Mouse (Mus musculus): ENCODE measurements at regions not wholly inside any gene's neighbourhood (a gene's known extent, or its start where the extent isn't known, plus 50 kb on each side); places are given as distances from the start of the nearest gene placed in this dataset.

DNA sequence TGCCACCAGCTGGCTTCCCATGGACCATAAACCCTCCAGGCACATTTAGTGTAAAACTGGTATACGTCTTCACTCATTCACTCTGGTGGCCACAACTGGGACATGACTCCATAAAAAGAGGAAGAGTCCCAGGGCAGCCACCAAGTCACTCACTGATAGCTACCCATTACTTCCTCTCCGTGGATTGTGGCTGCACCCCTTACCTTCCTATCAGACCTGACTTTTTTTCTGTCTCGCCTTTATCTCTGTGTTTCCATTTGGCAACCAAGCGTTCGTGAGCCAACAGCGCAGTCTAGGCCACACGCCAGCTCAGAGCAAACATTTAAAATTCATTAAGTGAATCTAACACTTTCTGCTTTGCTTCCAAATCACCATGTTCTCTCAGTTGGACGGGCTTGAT is 53.9 kb upstream of the Slc44a1 start:
- DNase-seq: no peak

DNA sequence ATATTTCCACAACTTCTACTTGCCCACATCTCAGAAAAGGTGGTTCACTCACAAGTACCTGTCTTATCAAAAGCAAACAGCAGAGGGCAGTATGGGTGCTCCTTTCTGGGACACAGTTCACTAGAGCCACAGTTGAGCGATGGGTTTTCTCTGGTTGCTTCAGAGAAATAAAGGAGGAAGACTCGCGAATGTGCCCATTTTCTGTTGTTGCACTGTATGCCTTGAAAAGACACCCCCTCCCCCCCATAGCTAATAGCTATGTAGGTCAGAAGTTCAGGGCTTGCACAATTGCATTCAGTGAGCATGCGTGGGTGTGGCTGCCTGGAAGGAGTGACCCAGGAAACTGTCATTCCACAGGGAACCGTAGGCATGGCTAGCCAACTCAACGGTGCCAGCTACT is 55.5 kb upstream of the Slc44a1 start:
- peak; percentile 84 for DNase-seq

DNA sequence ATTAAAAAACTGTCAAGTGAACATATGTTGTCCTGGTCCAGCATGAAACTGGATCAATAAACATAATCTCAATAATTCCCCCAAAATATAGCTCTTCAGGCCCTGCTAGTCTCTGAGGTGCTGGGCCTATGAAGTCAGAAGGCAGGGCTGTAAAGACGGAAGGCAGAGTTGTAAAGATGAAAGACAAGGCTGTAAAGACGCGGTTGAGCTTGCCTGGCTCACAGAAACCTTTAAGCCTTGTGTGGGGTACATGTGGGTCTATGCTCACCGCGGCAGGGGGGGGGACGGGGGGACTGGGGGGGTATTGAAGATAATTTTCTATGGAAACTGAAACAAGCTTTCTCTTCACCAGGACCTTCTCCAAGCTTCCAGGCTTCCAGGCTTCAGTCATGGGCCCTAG is 56.1 kb upstream of the Slc44a1 start:
- no peak for DNase-seq

DNA sequence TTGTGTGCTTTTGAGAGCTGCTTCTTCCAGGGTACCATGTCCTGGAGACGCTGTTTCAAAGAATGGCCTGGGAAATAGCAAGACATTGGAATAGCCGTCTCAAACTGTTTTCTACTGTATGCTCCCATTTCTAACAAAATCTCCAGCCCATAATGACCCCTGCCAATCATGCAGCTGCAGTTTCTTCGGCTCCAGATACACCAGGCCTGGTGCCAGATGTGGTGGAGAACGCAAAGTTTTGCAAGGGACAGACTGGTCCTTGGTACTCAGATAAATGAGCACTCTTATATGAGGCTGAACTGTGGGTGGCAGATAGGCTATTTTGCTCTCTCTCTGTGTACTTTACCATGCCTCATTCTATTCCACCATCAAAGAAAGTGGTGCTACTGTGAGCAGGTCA is 58.2 kb upstream of the Slc44a1 start:
- DNase-seq: no peak

DNA sequence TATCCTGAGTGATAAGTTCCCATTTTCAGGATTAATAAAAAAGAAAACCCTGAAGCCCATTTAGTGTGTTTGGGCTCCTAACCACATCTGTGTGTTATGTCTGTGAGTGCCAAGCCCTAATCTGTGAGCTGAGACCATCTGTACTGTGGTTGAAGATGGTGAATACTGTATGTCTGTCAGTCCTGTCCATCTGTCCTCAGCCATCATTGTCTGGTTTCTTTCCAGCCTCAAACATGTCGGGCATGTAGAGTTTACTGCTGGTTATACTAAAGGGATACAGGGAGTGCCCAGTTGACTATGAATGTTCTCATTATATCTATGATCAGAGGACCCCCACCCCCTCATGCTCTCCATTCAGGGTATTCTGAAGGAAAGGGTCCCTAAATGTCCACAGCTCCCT is 60.4 kb upstream of the Slc44a1 start:
- no peak for DNase-seq

DNA sequence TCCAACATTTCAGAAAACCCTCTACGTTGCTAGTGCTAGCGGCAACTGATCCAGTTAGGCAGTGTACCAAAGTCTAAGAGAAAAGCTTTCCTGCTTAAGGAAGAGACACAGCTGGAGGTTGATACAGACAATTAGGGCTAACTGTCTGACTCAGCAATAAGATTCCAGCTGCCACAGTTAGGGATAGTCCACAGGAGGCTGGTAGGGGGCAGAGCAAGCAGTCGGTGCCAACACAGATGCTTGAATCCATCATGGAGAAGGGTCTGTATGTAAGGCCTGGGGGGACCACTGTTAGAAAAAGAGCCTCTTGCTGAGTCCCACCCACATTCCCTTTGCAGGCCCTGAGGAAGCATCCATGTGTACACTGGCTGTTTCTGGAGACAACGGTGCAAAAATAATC is 63.2 kb upstream of the Slc44a1 start:
- DNase-seq: no peak

DNA sequence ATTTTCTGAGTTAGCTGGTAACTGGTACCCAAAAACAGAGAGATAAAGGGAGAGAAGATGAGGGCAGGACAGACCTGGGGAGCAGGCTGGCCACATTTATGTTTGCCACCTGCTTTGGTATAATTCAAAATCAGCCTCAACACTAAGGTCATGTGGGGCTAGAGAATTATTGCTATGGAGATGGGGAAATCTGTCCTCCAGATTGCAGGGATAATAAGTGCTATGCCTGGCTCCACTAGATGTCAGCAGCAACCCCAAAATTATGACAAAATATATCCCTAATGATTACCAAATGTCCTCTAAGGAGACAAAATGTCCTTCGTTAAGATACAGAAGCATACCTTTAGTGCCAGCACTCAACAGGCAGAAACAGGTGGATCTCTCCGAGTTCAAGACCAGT is 83.8 kb upstream of the Slc44a1 start:
- no peak for DNase-seq

DNA sequence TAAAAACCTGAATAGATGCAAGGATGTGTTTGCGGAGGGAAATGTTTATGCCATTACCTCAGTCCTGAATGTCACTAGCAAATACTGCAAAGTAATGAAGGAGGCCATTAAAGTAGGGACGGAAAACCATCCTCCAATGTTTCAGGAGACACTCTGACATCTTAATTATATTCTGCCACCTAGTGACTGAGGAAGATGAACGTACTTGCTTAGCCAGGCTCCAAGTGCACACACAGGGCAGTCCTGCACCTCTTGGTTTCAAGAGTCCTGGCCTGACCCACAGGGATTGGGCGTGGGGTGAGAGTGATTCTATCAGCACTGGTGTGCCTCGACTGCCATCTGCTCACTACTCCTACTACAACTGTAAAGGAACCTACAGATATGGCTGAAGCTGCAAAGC is 85.3 kb upstream of the Slc44a1 start:
- peak; percentile 34 for DNase-seq

DNA sequence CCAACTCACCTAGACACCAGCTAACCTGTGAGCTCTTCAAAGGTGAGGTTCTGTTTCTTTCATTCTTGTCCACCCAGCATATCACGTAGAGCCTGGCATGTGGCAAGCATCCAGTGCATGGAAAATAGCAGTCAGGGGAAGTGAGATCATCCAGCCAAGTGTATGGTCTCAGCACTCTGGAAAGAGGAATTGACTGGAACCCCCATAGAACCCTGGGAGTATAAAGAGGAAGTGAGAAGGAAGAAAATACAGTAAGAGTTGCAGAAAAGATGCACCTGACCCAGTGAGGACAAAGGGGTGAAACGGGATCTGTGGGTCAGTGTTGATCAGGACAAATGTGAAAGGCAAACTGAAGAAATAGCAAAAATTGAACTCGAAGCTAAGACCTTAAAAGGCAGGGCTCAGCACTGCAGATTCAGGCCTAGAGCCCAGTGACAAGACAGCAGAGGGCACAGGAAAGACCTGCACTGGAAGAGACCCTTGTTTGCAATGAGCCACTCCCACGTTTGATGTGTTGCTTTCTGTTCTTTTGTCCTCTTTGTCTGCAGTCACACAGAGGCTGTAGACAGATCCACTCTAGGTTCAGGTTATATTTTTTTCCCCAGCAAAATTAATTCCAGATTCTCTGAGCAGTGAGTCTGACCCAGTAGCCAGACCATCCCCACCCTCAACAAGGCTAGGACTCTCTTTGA is 86.7 kb upstream of the Slc44a1 start:
- DNase-seq: no peak

DNA sequence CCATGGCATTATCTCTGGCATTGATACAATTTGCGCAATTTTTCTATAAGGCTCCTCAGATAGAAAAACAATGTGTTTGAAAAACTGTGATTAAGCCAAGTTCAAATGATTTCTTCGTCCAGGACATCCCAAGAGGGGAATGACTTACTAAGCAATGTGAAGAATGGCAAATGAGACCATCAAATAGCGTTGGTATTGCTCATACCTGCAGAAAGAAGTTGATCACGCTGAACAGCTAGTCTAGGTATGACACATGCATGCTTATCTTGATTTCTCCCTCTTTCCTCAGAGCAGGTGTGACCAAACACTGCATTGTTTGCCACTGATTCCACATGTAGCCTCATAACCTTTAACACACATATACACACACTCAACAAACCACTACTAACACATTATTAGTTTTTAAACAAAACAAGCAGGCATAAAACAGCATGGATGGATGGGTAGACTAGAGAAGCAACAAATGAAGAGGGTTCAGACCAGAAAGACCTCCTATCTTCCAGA is 89.1 kb upstream of the Slc44a1 start:
- no peak for DNase-seq

DNA sequence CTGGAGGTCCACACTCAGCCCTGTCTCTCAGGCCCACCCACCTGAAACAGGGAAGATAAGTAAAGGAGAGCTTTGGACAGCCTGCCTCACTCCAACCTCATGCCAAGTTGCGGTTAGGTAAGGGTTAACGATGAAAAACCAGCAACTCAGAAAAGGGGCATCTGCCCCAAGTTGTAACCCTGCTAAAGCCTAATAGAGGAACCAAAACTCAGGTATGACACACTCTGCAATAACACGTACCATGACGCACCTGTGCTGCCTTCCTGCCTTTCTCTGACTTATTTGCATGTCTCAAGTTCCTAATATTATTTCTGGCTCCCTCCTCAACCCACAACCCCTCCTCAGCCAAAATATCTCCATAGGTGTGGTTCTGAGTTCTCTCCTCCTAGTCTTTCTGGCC is 94.9 kb upstream of the Slc44a1 start:
- DNase-seq: no peak

DNA sequence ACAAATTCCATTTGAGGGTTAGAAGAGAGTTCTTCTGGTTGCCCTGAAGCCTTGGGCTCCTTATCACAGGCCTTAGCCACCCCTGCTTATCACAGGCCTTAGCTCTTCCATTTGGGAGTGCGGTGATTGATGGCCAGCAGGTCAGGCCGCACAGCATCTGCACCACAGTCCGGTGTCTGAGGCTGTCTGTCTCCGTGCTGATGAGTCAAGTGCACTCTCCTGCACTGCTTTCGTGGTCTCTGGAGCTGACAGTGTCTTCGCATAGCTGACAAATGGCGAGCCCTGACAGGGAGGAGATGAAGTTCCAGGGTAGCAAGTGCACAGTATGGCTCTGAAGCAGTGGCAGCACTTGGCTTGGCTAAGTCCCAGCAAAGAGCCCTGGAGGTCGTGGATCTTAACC is 95.7 kb upstream of the Slc44a1 start:
- no peak for DNase-seq

DNA sequence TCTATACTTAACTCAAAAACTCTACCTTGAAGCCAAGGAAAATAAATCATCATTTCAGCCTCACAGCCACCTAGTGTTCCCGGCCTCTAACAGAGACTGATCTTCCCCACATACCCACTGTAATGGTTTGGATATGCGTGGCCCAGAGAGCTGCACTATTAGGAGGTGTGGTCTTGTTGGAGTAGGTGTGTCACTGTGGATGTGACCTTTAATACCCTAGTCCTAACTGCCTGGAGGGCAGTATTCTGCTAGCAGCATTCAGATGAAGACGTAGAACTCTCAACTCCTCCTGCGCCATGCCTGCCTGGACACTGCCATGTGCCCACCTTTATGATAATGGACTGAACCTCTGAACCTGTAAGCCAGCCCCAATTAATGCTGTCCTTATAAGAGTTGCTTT is 99.0 kb upstream of the Slc44a1 start:
- no peak for DNase-seq

DNA sequence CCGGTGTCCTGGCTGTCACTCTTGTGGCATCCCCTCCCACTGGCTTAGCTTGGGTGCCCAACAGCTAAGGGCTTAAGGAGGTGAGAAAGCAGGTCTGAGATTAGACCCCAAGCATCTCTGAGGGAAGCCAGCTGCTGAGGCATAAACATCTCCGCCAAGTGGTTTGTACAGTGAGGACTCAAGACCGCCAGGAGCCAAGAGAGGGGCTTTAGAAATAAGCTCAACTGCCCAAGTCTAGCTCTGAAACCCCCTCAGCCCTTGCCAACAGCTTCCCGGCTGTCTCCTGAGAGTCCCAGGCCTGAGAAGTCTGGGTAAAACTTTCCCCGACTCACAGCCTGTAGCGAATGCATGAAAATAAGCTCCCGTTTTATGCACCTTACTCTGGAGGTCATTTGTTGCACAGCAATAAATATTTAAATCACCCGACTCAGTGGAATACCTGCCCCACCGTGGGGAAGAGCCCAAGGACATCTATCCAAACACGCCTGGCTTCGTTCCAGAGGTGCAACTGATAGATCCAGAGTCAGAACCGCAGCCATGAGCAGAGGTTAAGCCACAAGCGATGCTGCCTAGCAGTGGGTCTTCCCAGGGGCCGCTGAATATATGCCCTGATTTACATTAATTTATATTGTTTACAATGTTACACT is 100.1 kb upstream of the Slc44a1 start:
- DNase-seq: no peak

DNA sequence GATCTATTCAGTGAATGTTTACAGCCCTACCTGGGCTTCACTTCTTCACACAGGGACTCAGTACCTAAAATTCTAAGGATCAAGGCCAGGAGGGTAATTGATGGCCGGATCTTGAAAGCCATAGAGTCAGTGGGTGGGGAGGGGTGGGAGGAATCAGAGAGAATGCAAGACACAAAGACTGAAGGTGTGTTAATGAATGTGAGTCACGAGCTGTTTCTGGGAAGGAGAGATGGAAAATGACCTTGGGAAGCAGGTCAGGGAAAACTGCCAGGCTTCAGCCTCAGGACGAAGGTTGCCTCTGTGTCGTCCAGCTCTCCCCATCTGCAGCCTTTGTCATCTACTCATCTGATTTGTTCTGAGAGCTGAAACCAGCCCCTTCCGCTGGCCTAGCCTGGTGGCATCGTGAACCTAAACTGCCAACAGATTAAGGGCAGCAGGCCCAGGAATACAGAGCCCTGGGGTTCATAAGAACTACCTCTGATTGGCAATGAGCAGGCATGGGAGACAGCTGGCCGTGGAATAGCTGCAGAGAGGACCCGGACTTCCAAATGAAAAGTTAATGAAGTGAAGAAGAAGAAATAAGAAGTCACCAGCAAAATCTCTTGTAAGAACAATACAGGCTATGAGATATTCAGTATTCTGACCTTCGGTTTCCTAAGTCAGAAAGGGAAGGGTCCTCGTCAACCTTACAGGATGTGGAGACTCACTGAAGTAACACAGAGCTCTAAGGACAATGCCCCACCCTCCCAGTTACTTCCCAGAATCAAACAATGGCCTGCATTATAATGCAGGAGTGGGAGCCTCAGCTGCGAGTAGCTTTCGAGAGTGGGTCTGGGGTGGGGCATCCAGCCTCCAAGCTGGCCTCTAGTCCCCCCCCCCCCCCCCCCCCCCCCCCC is 100.8 kb upstream of the Slc44a1 start:
- DNase-seq: peak; percentile 28

DNA sequence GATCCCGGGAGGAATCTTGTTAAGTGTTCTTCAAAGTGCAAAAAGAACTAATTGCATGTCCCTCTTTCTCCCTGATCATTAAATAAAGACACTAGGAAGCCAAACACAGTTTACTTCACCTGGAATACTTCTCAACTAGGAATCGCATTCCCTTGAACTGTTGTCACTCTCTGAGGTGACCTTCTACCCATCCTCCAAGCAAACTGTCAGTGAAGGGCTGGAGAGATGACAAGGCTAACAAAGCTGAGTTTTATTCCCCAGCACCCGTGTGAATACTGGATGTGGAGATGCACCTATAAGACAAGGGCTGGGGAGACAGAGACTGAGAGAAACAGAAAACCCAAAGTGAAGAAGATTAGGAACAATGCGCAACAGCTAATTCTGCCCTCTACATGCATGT is 101.7 kb upstream of the Slc44a1 start:
- DNase-seq: no peak

DNA sequence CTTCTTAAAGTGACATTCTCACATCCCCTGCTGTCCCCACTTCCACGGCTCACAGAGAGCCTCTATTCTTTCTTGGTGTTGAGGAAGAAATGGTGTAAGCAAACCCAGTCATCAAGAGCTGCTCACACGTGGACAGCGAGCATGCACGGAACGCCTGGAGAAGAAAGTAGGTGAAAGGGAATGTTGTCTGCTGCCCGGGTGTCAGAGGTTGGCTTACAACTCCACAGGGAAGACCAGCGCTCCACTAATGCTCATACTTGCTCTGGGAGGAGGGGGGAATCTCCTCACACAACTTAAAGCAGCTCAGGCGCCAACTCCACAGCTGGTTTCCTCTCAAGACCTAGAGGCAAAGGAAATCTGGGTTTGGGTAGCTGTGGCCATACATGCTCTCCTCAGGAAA is 102.4 kb upstream of the Slc44a1 start:
- no peak for DNase-seq

DNA sequence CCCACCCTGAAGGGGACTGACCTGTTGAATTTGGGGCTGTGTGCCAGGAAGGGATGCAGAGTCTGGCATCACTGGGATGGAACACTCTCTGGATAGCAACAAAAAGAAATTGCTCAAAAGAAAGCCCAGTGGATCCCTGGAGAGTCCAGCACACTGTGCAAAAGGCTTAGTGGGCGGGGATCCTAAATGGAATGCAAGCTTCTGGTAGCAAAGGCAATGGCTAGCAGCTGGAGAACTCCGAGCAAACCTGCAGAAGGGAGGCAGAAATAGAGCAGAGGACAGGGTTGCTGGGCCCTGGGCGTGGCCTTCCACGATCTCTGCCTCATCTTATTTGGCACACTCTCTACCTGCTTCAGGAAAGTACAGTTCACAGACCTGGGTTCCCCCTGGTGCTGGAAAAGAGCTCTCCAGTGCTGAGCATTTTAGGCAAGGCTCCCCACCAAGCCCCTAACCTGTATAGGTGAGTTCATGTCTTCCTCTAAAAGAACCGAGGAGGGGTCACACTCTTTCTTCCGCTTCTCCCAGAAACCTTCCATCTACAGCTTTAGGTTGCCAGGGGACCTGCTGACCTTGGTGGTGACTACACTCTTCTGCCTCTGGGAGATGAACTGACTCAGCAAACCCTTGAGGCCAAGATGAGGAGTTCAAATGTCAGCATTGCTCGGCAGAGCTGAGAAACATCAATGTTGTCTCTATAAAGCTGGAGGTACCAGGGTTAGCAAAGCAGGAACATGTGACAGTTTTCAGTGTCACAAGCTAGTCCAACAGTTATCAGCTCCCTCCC is 112.6 kb upstream of the Slc44a1 start:
- DNase-seq: peak; percentile 18

DNA sequence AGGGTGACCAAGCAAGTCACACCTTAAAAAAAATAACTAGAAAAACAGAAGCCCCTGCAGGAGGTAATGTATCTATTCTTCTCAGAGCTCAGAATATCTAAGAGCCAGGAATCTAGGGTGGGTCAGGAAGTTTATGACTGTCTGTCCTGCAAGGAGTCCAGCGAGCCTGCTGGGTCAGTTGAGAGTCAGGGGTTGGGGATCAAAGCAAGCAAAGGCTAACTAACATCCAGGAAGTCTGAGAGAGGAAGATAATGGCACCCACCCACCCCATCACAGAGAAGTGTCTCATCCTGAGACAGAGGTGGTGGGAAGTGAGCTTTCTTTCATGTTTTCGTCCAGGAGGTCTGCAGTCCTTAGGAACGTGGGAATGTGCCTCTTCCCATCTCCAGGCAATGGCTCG is 116.4 kb upstream of the Slc44a1 start:
- DNase-seq: no peak

DNA sequence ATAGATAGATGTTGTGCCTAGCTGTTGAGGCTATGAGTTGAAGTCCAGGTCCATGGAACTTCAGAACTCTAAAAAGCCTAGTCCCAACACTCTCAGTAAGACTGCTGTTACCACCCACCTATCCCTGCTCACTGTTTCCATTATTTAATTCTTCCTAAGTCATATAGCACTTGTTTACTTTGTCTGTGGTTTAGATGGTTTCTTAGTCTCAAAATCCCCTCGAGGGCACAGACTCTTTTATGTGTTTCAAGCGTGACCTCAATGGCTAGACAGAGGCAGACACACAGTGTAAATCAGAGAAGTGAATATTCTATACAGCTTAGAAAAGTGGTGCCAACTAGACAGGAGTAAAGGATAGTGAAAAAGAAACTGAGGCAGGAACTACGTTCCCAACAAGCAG is 117.0 kb upstream of the Slc44a1 start:
- no peak for DNase-seq

DNA sequence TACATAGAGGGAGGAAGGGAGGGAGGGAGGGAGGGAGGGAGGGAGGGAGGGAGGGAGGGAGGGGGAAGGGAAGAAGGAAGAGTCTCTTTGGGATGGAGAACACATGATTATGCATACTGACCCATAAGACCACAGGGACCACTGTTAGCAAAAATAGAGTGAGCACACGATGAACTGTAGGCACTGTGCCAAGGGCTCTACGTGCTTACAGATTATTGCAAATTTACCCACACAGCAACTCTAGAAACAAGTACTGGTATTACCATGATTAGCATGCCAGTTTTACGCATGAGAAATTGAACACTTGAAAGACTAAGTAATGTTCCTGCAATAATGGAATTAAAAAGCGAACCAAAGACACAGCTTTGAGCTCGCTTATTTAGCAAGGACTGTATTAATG is 117.7 kb upstream of the Slc44a1 start:
- DNase-seq: no peak

DNA sequence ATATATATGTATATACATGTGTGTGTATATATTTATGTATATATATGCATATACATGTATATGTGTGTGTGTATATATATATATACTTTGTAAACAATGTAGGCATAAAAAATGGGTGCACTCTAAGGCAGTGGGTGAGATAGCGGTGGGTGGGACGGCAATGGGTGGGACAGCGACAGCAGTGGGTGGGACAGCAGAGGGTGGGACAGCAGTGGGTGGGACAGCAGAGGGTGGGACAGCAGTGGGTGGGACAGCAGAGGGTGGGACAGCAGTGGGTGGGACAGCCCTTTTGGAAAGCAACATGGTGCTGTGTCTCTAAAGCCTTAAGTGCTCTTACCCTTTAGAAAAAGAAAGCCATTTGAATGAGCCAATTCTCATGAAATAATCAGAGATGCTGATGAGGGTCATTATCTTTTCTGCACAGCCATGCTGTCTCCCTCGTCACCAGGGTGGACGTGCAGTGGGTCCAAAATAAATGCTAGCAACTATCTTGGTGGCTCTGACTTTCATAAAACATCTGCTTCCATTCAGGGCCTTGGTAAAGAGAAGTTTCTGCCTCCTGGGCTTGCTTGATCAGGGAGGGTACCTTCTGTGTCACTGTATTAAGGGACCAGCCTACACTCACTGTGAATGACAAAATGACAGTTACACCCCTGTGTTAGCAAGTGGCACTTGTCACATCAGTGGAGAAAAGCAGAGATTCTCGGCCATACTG is 119.3 kb upstream of the Slc44a1 start:
- DNase-seq: no peak

All from kidney, postnatal 10 days (tissue).